Mouse (Mus musculus): ENCODE results near the gene Fam122b.

- TF ChIP-seq POLR2A (IDR thresholded peaks at IDR 0.05; ENCODE audit: insufficient read depth, low read length) (no peak), CTCF (IDR thresholded peaks at IDR 0.05; ENCODE audit: low read depth, low read length) (no peak), EP300 (IDR thresholded peaks at IDR 0.05; ENCODE audit: insufficient read depth, low read depth, low read length) (no peak)
Observed at GRCm38 (mm10) chrX:53204690-53205311, 64.8 kb downstream of the Fam122b start.

All from ES-Bruce4 (cell line).